Mouse (Mus musculus) brain, embryonic 18.5 days (tissue): ENCODE results near the gene Ift122.

ENCODE experiments used
- DNase-seq: peaks from one replicate; pipeline ENCODE4 v3.0.0-alpha.2; 2012; ENCODE audit warnings: low read depth, low spot score

Gene Ift122

DNA sequence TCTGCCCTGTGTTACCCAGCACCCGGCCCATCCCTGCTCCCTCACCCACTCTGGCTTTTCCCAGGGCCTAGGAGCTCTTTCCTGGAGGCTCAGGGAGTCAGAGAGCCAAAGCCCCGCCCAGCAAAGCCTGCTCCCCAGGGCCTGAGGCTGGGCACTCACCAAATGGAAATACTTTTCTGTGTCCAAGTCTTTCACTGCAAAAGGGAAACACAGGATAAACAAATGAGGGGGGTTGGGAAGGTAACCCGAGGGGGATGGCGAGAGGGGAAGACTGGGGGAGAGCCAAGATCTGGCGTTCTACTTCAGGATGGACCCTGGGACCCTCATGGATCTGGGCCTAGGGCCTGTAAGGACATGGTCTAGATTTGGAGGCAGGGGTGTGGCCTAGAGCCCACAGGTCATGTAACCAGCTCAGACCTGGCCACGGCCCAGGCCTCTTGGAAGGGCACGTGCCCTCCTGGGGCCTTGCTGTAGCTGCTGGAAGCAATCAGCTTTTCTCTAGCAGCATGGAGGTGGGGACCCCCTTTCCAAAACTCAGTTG lies 106.0 kb downstream of the Ift122 start:
- DNase-seq, result no peak

DNA sequence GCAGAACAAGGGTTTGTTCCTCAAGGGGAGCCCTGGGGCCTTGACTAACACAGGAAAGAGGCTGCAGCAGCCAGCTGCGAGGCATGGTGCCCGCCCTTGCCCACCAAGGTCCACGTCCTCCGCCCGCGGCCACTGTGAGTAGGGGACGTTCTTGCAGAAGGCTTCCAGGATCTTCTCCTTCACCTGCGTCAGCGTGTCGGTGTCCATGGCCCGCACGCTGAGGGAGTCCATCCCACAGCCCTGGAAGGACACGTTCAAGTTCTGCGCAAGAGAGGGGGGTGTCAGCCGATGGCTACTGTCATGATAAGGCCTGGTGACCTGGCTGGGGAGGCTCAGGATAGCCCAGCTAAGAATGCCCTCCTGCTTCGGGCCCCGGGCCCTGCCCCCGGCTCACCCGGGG lies 107.1 kb downstream of the Ift122 start:
- no peak for DNase-seq

DNA sequence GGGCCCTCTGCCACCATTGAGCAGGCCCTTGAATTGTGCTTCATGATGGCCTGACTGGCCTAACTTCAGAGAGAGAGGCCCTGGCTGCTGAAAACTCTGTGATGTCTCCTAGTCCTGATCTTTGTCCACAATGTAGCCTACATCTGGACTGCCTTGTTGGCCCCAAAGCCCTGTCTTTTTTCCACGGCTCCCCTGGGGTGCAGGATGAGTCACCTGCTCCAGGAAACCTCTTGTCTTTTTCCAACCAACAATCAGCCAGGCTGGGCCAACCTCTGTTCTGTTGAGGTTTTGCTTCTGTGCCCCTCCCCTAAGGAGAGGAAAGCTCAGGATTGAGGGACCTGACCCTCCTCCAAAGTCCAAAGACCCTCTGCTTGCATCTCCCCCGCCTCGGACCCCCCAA lies 108.5 kb downstream of the Ift122 start:
- no peak for DNase-seq

DNA sequence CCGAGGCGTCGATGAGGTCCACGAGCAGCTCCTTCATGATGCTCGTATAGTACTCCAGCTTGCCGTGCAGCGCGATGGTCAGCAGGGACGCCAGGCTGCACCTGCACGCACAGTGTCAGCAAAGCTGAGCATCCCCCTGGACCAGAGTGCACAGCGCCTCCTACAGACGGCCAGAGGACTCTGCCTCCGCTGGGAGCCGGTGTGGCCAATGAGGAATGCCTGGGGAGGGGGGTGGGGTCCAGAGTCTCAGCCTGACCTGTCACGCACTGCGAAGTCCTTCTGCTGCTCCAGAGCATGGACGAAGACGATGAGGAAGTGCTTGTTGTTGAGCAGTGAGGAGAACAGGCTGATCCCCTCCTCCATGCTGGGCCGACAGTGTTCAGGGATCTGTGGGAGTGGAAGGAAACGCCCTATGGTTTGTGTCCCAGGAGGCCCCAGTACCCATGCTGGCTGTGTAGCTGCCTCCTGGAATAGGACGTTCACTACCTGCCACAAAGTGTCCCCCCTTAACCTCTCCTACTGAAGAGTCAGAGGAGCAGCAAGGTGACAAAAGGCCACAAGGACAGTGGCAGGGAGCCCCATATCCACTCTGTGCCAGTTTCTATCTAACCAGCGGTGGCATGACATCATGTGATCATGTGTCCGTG lies 109.3 kb downstream of the Ift122 start:
- no peak for DNase-seq

DNA sequence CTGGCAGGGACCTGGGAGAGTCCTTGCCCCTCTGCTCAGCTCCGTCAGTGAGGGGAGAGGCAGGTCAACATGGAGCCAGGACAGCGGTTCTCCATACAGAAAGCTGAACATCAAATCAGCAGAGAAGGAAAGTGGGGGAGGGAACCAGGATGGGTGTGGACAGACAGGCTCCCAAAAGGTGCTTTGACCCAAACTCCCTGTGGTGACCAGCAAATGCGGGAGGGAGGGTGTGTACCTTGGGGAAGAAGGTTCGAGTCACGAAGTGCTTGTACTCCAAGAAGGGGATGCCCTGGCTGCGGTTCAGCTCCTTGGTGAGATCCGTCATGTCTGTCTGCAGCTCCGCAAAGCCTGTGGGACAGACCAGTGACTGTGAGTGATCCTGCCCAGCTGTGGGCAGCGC lies 110.4 kb downstream of the Ift122 start:
- no peak for DNase-seq

DNA sequence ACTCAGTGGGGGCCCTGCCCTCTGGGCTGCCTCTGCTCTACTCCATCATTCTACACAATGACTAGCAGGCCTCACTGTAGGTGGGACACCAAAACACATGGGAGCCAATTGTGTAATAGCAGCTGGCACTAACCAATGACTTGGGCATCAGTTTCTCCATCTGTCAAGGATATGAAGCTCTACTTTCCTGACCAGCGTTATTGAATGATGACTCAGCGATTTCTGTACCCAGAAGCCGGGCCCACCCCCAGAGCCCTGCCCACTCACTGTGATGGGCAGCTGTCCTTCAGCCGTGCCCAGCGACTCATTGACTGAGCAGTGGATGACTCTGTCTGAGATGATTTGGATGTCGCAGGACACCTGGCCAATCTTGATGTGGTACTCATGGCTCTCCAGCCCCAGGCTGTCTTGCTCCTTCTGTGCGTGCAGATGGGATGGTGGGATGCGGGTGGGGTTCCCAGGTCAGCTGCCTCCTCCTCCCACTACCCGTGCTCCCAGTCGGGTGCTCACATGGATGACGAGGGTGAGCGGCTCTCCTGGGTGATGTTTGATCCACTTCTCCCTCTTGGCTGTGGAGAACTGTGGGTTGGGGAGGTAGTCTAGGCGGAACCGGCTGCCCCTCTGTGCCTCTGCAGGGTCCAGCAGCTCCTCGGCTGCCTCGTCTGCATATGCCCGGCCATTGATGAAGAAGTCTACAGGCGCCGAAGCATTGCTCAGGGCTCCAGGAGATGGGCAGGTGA lies 113.1 kb downstream of the Ift122 start:
- no peak for DNase-seq

DNA sequence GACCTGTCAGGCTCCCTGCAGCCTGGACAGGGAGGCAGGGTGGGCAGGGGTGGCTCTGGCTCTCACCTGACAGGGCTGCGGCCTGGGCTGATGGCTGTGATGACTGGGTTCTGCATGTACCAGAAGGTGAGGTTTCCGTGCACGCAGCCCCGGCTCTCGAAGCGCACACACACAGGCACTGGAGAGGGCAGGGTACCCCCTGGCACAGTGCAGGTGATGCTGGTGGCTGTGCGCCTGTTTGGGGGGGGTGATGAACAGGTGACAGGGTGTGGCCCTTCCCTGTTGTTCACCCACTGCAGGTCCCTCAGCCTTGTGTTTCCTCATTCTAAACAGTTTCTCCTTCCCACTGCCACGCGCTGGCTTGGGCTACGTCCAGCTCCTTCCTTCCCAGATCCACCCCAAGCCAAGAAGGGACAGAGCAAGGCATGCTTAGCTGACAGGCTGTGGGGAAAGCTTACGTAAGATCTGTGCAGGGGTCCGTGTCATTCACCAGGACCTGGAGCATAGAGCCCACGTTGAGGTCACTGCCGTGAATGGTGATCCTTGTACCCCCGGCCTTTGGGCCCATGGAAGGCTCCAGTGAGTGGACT lies 114.1 kb downstream of the Ift122 start:
- DNase-seq, result no peak

DNA sequence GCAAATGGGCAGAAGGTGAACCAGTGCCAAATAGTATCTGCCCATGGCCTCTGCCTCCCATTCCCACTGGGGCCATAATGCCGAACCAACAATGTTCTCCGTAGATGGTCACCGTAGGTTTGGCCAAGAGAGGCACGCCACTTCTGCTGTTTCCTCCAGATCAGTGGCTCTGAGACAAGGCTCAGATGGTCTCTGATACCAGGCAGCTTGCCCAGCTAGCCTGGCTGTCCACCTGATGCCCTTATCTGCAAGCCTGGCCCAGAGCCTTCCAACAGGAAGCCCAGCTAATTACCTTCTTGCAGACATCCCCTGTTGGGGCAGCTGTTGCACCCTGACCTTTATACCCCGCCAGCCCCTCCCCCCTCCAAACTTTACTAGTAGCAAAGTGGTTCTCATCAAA lies 114.8 kb downstream of the Ift122 start:
- DNase-seq, result no peak

DNA sequence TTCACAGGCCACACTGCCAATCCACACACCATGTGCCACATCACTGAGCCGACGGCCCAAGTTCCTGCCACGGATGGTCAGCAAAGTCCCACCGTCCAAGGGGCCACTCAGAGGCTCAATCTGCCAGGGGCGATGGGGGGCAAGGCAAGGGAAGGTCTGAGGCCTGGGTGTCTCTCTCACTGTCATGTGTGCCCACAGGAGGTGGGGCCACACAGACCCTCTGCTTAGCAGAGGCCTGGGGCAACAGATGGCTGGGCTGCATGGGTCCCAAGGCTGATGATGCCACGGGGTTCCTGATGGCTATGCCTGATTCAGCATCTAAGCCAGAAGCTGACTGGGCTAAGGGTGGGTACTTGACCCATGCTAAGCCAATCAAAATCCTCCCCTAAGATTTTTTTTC lies 115.4 kb downstream of the Ift122 start:
- no peak for DNase-seq

DNA sequence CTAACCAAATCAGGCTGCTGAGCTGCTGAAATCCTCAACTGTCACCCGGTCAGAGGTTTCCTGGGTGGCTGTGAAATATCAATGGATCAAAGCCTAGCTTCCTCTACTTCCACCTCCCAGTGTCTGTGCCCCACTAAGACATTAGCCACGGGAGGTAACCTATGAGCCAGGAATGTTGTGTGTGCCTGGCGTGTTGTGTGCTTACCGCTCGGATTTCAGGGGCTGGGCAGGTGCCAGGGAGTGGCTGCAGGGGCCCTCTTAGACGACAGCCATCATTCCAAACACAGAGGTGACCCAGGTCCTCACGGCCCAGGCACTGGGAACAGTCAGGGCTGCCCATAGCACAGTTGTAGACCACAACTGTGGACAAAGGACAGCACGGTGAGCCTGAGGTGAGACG lies 115.8 kb downstream of the Ift122 start:
- DNase-seq, result no peak

DNA sequence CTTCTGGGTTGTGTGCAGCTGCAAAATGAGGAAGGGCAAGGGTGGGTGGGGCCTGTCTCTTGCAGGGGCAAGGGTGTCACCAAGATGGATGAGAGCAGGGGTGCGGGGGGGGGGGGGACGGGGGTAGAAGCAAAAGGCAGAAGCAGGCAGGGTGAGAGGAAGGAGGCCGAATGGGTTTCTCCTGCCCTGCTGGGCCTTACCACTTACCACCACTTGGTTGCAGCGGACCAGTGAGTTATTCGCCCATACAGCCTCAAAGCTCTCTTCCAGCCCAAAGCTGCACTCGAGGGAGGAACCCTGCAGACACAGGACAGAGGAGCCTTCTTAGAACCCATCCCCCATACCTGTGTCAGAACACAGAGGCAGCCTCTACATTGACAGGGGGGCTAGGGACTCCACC lies 116.7 kb downstream of the Ift122 start:
- no peak for DNase-seq

DNA sequence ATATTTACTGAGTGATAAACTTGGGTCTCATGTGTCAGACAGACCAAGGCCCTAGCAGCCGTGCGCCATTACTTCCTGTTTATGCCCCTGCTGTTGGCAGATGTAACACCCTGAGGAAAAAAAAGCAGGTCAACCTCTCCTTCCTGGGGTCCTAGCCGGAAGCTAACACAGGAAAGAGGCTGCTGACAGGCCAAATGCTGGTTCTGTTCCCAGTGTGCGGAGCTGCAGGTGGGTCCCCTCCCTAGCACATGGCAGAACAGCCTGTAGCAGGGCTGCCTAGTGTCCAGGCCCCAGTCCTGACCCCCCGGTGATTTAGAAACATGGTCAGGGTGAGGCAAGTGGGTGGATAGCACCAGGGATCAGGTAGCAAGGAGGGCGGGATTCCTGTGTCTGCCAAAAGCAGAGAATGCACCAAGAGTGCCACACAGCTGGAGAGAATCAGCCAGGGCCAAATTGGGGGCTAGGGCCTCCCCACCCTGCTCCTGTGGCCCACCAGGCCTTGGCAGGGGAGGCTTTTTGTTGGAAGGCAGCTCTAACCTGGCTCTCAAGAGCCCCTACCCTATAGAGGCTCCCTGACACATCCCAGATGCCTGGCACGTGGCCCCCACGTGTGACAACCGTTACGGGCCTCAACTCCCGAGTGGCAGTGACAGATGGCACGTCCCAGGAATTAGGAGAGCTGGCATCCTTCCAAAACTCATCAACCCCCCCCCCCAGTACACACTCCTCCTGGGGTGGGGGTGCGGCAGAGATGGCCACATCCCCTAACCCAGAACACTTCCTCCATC lies 118.2 kb downstream of the Ift122 start:
- DNase-seq, result no peak

DNA sequence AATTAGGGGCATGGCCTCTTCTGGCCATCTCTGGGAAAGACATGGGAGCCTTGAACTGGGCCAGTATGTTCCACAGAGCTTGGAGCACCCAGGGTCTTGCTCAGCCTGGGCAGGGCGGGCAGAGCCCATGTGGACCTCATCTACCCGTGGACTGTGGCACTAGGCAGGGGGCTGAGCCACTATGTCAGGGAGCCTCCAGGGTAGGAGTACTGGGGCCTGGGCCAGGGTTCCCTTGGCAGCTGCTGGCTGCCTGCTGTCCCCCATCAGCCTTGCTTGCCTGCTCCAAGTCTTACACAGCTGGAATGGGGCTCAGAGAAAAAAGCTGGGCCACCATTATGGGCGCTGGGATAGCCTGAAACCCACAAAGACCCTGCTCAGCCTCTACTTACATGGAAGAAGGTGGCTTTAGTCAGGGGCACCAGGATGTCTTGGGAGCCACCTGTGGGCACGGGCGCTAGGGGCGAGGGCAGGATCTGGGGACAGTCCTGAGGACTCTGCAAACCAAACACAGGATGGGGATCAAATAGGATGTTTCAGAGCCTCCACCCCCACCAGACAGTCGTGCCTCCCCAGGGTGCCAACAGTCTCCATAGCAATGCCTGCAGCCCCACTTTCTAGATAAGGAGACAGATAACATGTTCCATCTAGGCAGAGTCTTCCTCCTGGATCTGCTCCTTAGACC lies 119.0 kb downstream of the Ift122 start:
- no peak for DNase-seq

DNA sequence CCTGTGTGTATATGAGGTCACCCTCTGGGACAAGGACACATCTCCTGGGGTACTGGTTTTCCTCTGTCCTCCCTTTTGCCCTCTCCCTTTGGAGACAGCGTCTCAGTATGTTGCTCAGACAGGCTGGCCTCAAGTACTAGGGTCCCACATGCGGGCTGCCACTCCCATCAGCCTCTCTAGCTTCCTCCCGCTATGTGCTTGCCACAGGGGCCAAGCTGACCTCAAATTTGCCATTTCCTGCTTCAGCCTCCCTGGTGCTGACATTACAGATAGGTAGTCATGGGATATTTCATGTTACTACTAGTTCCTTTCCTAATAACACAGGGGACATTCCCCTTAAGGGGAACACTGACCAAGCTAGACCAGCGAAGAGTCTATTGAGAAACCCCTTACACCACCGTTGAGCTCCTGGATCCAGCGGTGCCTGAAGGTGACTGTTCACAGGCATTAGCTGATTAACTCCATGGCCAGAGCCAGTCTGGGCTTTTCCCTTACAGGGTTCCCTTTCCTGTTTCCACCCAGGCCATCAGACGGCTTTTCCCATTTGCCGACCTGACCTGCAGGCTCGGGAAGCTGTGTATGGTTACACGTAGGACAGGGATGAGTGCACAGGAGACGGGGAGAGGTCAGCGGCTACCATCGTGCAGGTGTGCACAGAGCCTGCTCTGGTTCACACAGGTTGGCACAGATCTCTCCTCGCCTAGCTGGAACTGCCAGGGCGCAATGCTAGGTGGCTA lies 120.0 kb downstream of the Ift122 start:
- DNase-seq, result no peak

DNA sequence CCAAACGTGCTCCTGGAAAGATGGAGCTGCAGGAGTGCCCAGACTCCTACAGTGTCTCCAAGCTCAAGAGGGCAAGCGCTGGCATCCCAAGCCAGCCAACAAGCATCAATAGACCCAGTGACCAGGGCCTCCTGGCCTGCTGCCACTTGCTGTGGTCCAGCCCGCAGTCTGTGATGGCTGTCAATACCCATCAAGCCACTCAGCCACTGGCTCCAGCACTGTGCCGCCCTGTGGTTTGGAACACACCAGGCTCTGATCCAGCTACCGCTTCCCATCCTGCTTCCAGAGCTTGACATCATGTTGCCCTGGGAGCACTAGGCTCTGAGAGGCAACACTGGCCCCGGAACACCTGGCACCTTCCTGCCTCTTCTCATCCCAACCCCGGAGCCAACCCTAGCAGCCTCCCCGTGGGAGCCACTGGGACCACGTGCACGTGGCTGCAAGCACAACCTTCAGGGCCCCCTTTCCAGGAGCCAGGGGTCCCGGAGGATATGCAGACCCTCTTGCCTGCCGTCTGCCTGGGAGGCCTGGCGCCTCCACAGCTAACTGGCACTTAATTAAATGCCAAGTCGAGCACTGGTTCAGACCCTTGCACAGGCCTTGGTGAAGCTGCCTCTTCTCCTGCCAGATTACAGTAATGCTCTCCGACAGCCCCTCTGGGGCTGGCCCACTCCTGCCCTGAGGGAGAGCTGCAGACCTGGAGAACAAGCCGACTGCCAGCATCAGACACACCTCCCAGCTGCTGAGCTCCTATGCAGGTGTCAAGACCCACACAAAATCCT lies 120.8 kb downstream of the Ift122 start:
- DNase-seq, result no peak

DNA sequence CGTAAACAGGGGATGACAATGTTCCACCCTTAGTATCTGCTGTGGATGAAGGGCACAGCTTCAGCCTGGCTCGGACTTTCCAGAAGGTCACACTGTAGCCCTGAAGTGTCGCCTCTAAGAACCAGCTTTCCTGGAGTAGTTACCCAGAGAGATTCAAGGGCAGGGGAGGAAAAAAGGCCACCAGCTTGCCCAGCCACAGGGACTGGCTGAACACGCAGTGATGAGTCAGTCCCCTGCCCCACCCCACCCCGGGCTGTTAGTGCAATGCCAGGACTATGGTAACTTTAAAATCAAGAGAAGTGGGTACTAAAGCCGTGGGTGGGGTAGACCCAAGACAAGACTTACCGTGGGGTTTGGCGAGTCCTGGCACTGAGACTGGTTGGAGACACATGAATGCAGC lies 122.3 kb downstream of the Ift122 start:
- no peak for DNase-seq
